Mouse (Mus musculus): ENCODE results near the gene Dpp8. TPM values are rescaled to one million over a fixed set of nuclear protein-coding genes. Genes with fewer than 3 reads are reported as not detected.

Gene Dpp8
- polyA plus RNA-seq, 1 experiment from 2014 or later, result 59.0 TPM

- no peak for ATAC-seq (ENCODE audit: low FRiP score, low read depth)
- no peak overlapping the region for H3K4me2 ChIP-seq (replicated peaks)
- WGBS, result 82% methylated on average over 7 of the region's 7 CpGs
- H3K4me1 ChIP-seq, result peaks cover 51% of the 10 kb centered on the region
- H3K9ac ChIP-seq (replicated peaks), result no peak overlapping the region
- H3K4me3 ChIP-seq, result no peak overlapping the region
- no peak overlapping the region for H3K27ac ChIP-seq (replicated peaks)
- no peaks in the 10 kb centered on the region for H3K9me3 ChIP-seq
- H3K36me3 ChIP-seq, result 0 out of 2 replicates have a peak, but pooled peaks cover 2% of the 10 kb centered on the region
- no peaks in the 10 kb centered on the region for H3K27me3 ChIP-seq
These were observed 16.6 kb upstream of the Dpp8 start for GRCm38 (mm10) chr9:65015461-65016222.

GRCm38 (mm10) chr9:65016241-65016977, 15.8 kb upstream of the Dpp8 start:
- 68% methylated on average over 4 of the region's 4 CpGs for WGBS
- H3K9ac ChIP-seq (replicated peaks), result no peak overlapping the region
- H3K9me3 ChIP-seq, result no peaks in the 10 kb centered on the region
- H3K4me3 ChIP-seq, result no peak overlapping the region
- no peaks in the 10 kb centered on the region for H3K27me3 ChIP-seq
- H3K27ac ChIP-seq (replicated peaks), result peak overlapping the region; percentile 27; the same call in 1 of the 2 replicates
- no peak for ATAC-seq (ENCODE audit: low FRiP score, low read depth)
- peaks cover 54% of the 10 kb centered on the region for H3K4me1 ChIP-seq
- H3K4me2 ChIP-seq (replicated peaks), result peak overlapping the region; percentile 24
- no peaks in the 10 kb centered on the region for H3K36me3 ChIP-seq

- WGBS, result 84% methylated on average over 16 of the region's 16 CpGs
- Histone ChIP-seq H3K4me1 (peaks cover 59% of the 10 kb centered on the region), H3K27me3 (no peaks in the 10 kb centered on the region), H3K4me2 (replicated peaks) (peak overlapping the region; percentile 24), H3K9me3 (no peaks in the 10 kb centered on the region), H3K36me3 (no peaks in the 10 kb centered on the region), H3K27ac (replicated peaks) (peak overlapping the region; percentile 17; the same call in 1 of the 2 replicates), H3K9ac (replicated peaks) (no peak overlapping the region), H3K4me3 (no peak overlapping the region)
- no peak for ATAC-seq (ENCODE audit: low FRiP score, low read depth)
These were observed 15.0 kb upstream of the Dpp8 start for GRCm38 (mm10) chr9:65016978-65017827.

GRCm38 (mm10) chr9:65017896-65018295, 14.3 kb upstream of the Dpp8 start:
- H3K9me3 ChIP-seq, result no peaks in the 10 kb centered on the region
- H3K36me3 ChIP-seq, result no peaks in the 10 kb centered on the region
- H3K27me3 ChIP-seq, result peaks cover 4% of the 10 kb centered on the region
- H3K4me2 ChIP-seq (replicated peaks), result no peak overlapping the region
- H3K4me1 ChIP-seq, result peaks cover 63% of the 10 kb centered on the region
- H3K4me3 ChIP-seq, result no peak overlapping the region
- ATAC-seq (ENCODE audit: low FRiP score, low read depth), result no peak
- WGBS, result 93% methylated on average over 4 of the region's 4 CpGs
- H3K27ac ChIP-seq (replicated peaks), result no peak overlapping the region
- no peak overlapping the region for H3K9ac ChIP-seq (replicated peaks)

- peaks cover 63% of the 10 kb centered on the region for H3K4me1 ChIP-seq
- WGBS, result 85% methylated on average over 3 of the region's 3 CpGs
- no peaks in the 10 kb centered on the region for H3K36me3 ChIP-seq
- no peak overlapping the region for H3K9ac ChIP-seq (replicated peaks)
- peak overlapping the region; percentile 26 for H3K4me2 ChIP-seq (replicated peaks)
- H3K27me3 ChIP-seq, result peaks cover 10% of the 10 kb centered on the region
- no peak overlapping the region for H3K4me3 ChIP-seq
- no peak overlapping the region for H3K27ac ChIP-seq (replicated peaks)
- ATAC-seq (ENCODE audit: low FRiP score, low read depth), result no peak
- H3K9me3 ChIP-seq, result no peaks in the 10 kb centered on the region
These were observed 13.6 kb upstream of the Dpp8 start for GRCm38 (mm10) chr9:65018588-65019121.

- no peaks in the 10 kb centered on the region for H3K36me3 ChIP-seq
- H3K9ac ChIP-seq (replicated peaks), result no peak overlapping the region
- H3K27me3 ChIP-seq, result peaks cover 15% of the 10 kb centered on the region
- 64% methylated on average over 3 of the region's 3 CpGs for WGBS
- H3K9me3 ChIP-seq, result no peaks in the 10 kb centered on the region
- H3K4me3 ChIP-seq, result no peak overlapping the region
- peak overlapping the region; percentile 86 for H3K4me2 ChIP-seq (replicated peaks)
- peaks cover 63% of the 10 kb centered on the region for H3K4me1 ChIP-seq
- no peak for ATAC-seq (ENCODE audit: low FRiP score, low read depth)
- no peak overlapping the region for H3K27ac ChIP-seq (replicated peaks)
These were observed 13.1 kb upstream of the Dpp8 start for GRCm38 (mm10) chr9:65019146-65019545.

GRCm38 (mm10) chr9:65020128-65020527, 12.1 kb upstream of the Dpp8 start:
- Histone ChIP-seq H3K4me3 (peak overlapping the region; percentile 93), H3K9ac (replicated peaks) (peak overlapping the region; percentile 93), H3K4me1 (peaks cover 63% of the 10 kb centered on the region), H3K27me3 (peaks cover 17% of the 10 kb centered on the region), H3K36me3 (no peaks in the 10 kb centered on the region), H3K27ac (replicated peaks) (no peak overlapping the region), H3K9me3 (no peaks in the 10 kb centered on the region), H3K4me2 (replicated peaks) (peak overlapping the region; percentile 86)
- ATAC-seq (ENCODE audit: low FRiP score, low read depth), result no peak
- WGBS, result 74% methylated on average over 4 of the region's 4 CpGs

- under 1% methylated on average over 81 of the region's 81 CpGs for WGBS
- H3K4me1 ChIP-seq, result peaks cover 55% of the 10 kb centered on the region
- peak within 1 kb of the TSS; percentile 93 for H3K4me3 ChIP-seq
- no peaks in the 10 kb centered on the region for H3K36me3 ChIP-seq
- H3K4me2 ChIP-seq (replicated peaks), result peak within 1 kb of the TSS; percentile 86
- H3K27ac ChIP-seq (replicated peaks), result peak within 1 kb of the TSS; percentile 90
- ATAC-seq (ENCODE audit: low FRiP score, low read depth), result peak; percentile 93
- H3K9ac ChIP-seq (replicated peaks), result peak within 1 kb of the TSS; percentile 93
- H3K27me3 ChIP-seq, result peaks cover 18% of the 10 kb centered on the region
- no peaks in the 10 kb centered on the region for H3K9me3 ChIP-seq
These were observed 11.0 kb upstream of the Dpp8 start, which contains the start of gene Hacd3 for GRCm38 (mm10) chr9:65020991-65021886. Gene Hacd3 (minus strand): TSS chr9:65021693.

- WGBS, result 21% methylated on average over 9 of the region's 9 CpGs
- Histone ChIP-seq H3K4me3 (peak overlapping the region; percentile 93), H3K4me2 (replicated peaks) (peak overlapping the region; percentile 86), H3K9me3 (no peaks in the 10 kb centered on the region), H3K27me3 (peaks cover 18% of the 10 kb centered on the region), H3K27ac (replicated peaks) (peak overlapping the region; percentile 90), H3K9ac (replicated peaks) (peak overlapping the region; percentile 93), H3K36me3 (no peaks in the 10 kb centered on the region), H3K4me1 (peaks cover 47% of the 10 kb centered on the region)
- no peak for ATAC-seq (ENCODE audit: low FRiP score, low read depth)
These were observed 10.2 kb upstream of the Dpp8 start for GRCm38 (mm10) chr9:65021887-65022579.

- no peak overlapping the region for H3K4me2 ChIP-seq (replicated peaks)
- no peak overlapping the region for H3K9ac ChIP-seq (replicated peaks)
- peaks cover 18% of the 10 kb centered on the region for H3K27me3 ChIP-seq
- H3K36me3 ChIP-seq, result no peaks in the 10 kb centered on the region
- H3K27ac ChIP-seq (replicated peaks), result no peak overlapping the region
- H3K4me1 ChIP-seq, result peaks cover 41% of the 10 kb centered on the region
- no peak overlapping the region for H3K4me3 ChIP-seq
- H3K9me3 ChIP-seq, result no peaks in the 10 kb centered on the region
- ATAC-seq (ENCODE audit: low FRiP score, low read depth), result no peak
- 90% methylated on average over 4 of the region's 4 CpGs for whole genome bisulfite sequencing
These were observed 9.6 kb upstream of the Dpp8 start for GRCm38 (mm10) chr9:65022580-65023135.
